ENCODE assay signal across 25 mouse cellular contexts in the genomic region with DNA sequence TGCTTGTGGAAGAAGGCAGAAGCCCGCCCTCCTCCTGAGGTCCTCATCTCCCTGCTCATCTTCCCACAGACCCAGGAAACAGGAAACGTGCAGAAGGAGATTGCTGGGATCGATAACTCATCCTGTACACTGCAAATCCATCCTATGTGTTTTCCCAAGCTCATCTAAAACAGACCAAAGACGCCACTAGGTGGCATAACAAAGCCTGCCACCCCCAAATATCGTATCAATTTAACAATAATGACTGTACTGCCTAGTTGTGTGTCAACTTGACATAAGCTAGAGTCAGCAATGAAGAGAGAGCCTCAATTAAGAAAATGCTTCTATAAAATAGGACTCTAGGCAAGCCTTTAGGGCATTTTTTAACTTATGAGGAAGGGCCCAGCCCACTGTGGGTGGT. TPM values are rescaled to one million over a fixed set of nuclear protein-coding genes. Genes with fewer than 3 reads are reported as not detected.
DNase-seq lines count a peak whose midpoint lies in the region; ATAC-seq and TF ChIP-seq lines count a peak whose summit lies in the region.
"Had no signal": no experiment of that assay in that cellular context is flagged by ENCODE, and none has a peak within 500 bp of the region (broad histone marks: within the 10 kb centered on the region; RNA-seq: fewer than 3 reads in every experiment).

No protein-coding gene starts in this region.

- no peaks in the 10 kb centered on the region for H3K36me3 ChIP-seq in heart, adult 2 months (ENCODE audit: control insufficient read depth, insufficient read depth, low read length)
- H3K36me3 ChIP-seq in liver, embryonic 14.5 days (replicated peaks; ENCODE audit: control insufficient read depth, insufficient read depth, low read depth), result no peaks in the 10 kb centered on the region
- H3K36me3 ChIP-seq: midbrain, embryonic 12.5 days had no signal

- H3K4me1 ChIP-seq in heart, adult 2 months (ENCODE audit: control insufficient read depth, insufficient read depth, low read length), result no peaks in the 10 kb centered on the region
- no peaks in the 10 kb centered on the region for H3K4me1 ChIP-seq in liver, embryonic 14.5 days (replicated peaks; ENCODE audit: control insufficient read depth in 2 of 2, insufficient read depth in 2 of 2, low read length in 1 of 2)
- H3K4me1 ChIP-seq: midbrain, embryonic 12.5 days had no signal

- H3K4me3 ChIP-seq in heart, adult 2 months, result no peak overlapping the region
- no peak overlapping the region for H3K4me3 ChIP-seq in liver, embryonic 14.5 days (ENCODE audit: insufficient read depth in 1 of 2, low read depth in 2 of 2, low read length in 2 of 2)
- H3K4me3 ChIP-seq: midbrain, embryonic 12.5 days had no signal

- ATAC-seq in liver, embryonic 14.5 days (ENCODE audit: insufficient read depth), result no peak
- ATAC-seq: hindbrain, embryonic 16.5 days had no signal

- no peak for TF ChIP-seq POLR2A in heart, adult 2 months (IDR thresholded peaks at IDR 0.05; ENCODE audit: insufficient read depth, low read depth, low read length)

- TF ChIP-seq EP300 in heart, adult 2 months (IDR thresholded peaks at IDR 0.05; ENCODE audit: insufficient read depth, low read depth, low read length), result no peak
- TF ChIP-seq EP300 in liver, embryonic 14.5 days (IDR thresholded peaks at IDR 0.05; ENCODE audit: low read depth), result no peak

- TF ChIP-seq CTCF in heart, adult 2 months (IDR thresholded peaks at IDR 0.05), result peak; percentile 52
- TF ChIP-seq CTCF in liver, embryonic 14.5 days (IDR thresholded peaks at IDR 0.05; ENCODE audit: low read depth), result 0 out of 2 replicates have a peak, but pooled peaks have one; percentile 5

- DNase-seq in heart, adult 2 months, result no peak
- DNase-seq in heart, adult 11 months, result no peak
- no peak for DNase-seq in liver, embryonic 14.5 days (ENCODE audit: low read depth in 3 of 3, low spot score in 3 of 3)
- DNase-seq in liver (no peak), 416B (ENCODE audit: low read depth) (peak; percentile 32), ES-CJ7 (ENCODE audit: low read depth, low spot score) (peak; percentile 18)
- DNase-seq in embryo, embryonic 9.5 days (ENCODE audit: extremely low spot score), result no peak
- DNase-seq in ovary, postnatal 36 days (ENCODE audit: low spot score), result no peak
- DNase-seq: adrenal gland, postnatal 10 days; cerebellum, adult 18-20 months; gastrocnemius, postnatal 25 days; kidney, adult 8-10 months; layer of hippocampus, postnatal 36 days; lung, postnatal 4 days had no signal

- no peaks in the 10 kb centered on the region for H3K27me3 ChIP-seq in heart, adult 2 months (ENCODE audit: control insufficient read depth, insufficient read depth, low read length)
- H3K27me3 ChIP-seq in liver, embryonic 14.5 days (ENCODE audit: control insufficient read depth, insufficient read depth, low read length), result no peaks in the 10 kb centered on the region
- H3K27me3 ChIP-seq: midbrain, embryonic 12.5 days had no signal

- no peak overlapping the region for H3K4me2 ChIP-seq in liver, embryonic 14.5 days (ENCODE audit: low read depth)
- H3K4me2 ChIP-seq: heart, embryonic 11.5 days; liver, embryonic 11.5 days; midbrain, embryonic 12.5 days had no signal

- no peak overlapping the region for H3K9ac ChIP-seq in heart, adult 2 months (ENCODE audit: low read depth, low read length)
- H3K9ac ChIP-seq in liver, embryonic 14.5 days (replicated peaks), result no peak overlapping the region
- H3K9ac ChIP-seq: midbrain, embryonic 12.5 days had no signal

- intact Hi-C loops in heart, adult 2 months (cut with DNase I), result no loop called here

- H3K9me3 ChIP-seq in liver, embryonic 14.5 days (ENCODE audit: control insufficient read depth, low read length), result no peaks in the 10 kb centered on the region
- H3K9me3 ChIP-seq: midbrain, embryonic 12.5 days had no signal

- 38% methylated on average over 5 of the region's 5 CpGs for WGBS in heart, adult 2 months
- WGBS in liver, embryonic 14.5 days (ENCODE audit: insufficient replicate concordance), result 33% methylated on average over 5 of the region's 5 CpGs

- no peak overlapping the region for H3K27ac ChIP-seq in heart, adult 2 months
- no peak overlapping the region for H3K27ac ChIP-seq in liver, embryonic 14.5 days
- H3K27ac ChIP-seq: midbrain, embryonic 12.5 days had no signal

- H3K79me2 ChIP-seq in heart, adult 2 months (replicated peaks; ENCODE audit: control insufficient read depth, insufficient read depth, low read length), result no peaks in the 10 kb centered on the region

RNA-seq across cellular contexts. Expression of gene Fam71f1, which starts 15.2 kb away (rescaled TPM):
- not detected for total RNA-seq in heart, adult 2 months (2021)
- 0.12 TPM in 1 of 2 replicates, not detected in the other for polyA plus RNA-seq in heart, adult 2 months (2012; rRNA removed)
- polyA plus RNA-seq in liver, embryonic 14.5 days (2012; rRNA removed), result not detected in 2 replicates
- not detected in 2 replicates for polyA plus RNA-seq in liver, embryonic 14.5 days (2014; fragmentation: Nextera tagmentation; extraction: Ambion mirVana)
- total RNA-seq: adrenal gland, postnatal 10 days; gastrocnemius, postnatal 25 days; heart, postnatal 25 days; layer of hippocampus, postnatal 36 days; left cerebral cortex, postnatal 4 days; neutrophil, adult 5-6 weeks had no signal
- polyA plus RNA-seq: frontal cortex, adult 2 months; hindbrain, embryonic 16.5 days; large intestine, adult 2 months; midbrain, embryonic 12.5 days; spleen, adult 2 months; stomach, embryonic 16.5 days had no signal

RNA-seq across cellular contexts. Expression of gene Fam71f2, which starts 24.3 kb away (rescaled TPM):
- not detected for total RNA-seq in heart, adult 2 months (2021)
- polyA plus RNA-seq in heart, adult 2 months (2012; rRNA removed), result 0.70 and 1.4 TPM in 2 replicates
- 0.17 and 0.23 TPM in 2 replicates for polyA plus RNA-seq in liver, embryonic 14.5 days (2012; rRNA removed)
- not detected in 2 replicates for polyA plus RNA-seq in liver, embryonic 14.5 days (2014; fragmentation: Nextera tagmentation; extraction: Ambion mirVana)
- total RNA-seq: gastrocnemius, postnatal 25 days; heart, postnatal 25 days; left cerebral cortex, postnatal 4 days; neutrophil, adult 5-6 weeks had no signal

RNA-seq across cellular contexts. Expression of gene Hilpda, which starts 31.4 kb away (rescaled TPM):
- 1 to 10 TPM; 5.3 TPM for total RNA-seq in heart, adult 2 months (2021)
- 12.1 and 15.8 TPM in 2 replicates for polyA plus RNA-seq in heart, adult 2 months (2012; rRNA removed)
- 11.4 and 15.3 TPM in 2 replicates for polyA plus RNA-seq in liver, embryonic 14.5 days (2012; rRNA removed)
- polyA plus RNA-seq in liver, embryonic 14.5 days (2014; fragmentation: Nextera tagmentation; extraction: Ambion mirVana), result 14.4 and 14.7 TPM in 2 replicates

RNA-seq across cellular contexts. Expression of gene Calu, which starts 44.1 kb away (rescaled TPM):
- 100 to 1,000 TPM; 227 to 232 TPM for total RNA-seq in heart, adult 2 months (2021)
- 102 and 178 TPM in 2 replicates for polyA plus RNA-seq in heart, adult 2 months (2012; rRNA removed)
- 40.1 and 49.1 TPM in 2 replicates for polyA plus RNA-seq in liver, embryonic 14.5 days (2012; rRNA removed)
- 93.5 and 97.1 TPM in 2 replicates for polyA plus RNA-seq in liver, embryonic 14.5 days (2014; fragmentation: Nextera tagmentation; extraction: Ambion mirVana)

Comparison
In these comparisons a context has a peak if more than half of its experiments do, and no peak if none do; other contexts are left out.
1. DNase-seq: peak in 416B (single experiment) and ES-CJ7 (single experiment); none in heart, adult 2 months (0 of 2), heart, adult 11 months (single experiment), liver, embryonic 14.5 days (0 of 3), liver (single experiment), embryo, embryonic 9.5 days (single experiment) and ovary, postnatal 36 days (single experiment).